Mouse (Mus musculus): Measurements from ENCODE around the gene Fbxo47. TPM values are rescaled to one million over a fixed set of nuclear protein-coding genes. Genes with fewer than 3 reads are reported as not detected.

The Fbxo47 gene
- 2.1 TPM for polyA plus RNA-seq (2015; fragmentation: Illumina TruSeq; extraction: RNeasy Lipid Tissue Mini Kit (QIAGEN cat#74804); ENCODE audit: insufficient read depth, low replicate concordance)

GRCm38 (mm10) chr11:97883918-97884600 lies at the start of gene Fbxo47:
Gene Fbxo47, minus strand, starts transcription at chr11:97884154.

DNA sequence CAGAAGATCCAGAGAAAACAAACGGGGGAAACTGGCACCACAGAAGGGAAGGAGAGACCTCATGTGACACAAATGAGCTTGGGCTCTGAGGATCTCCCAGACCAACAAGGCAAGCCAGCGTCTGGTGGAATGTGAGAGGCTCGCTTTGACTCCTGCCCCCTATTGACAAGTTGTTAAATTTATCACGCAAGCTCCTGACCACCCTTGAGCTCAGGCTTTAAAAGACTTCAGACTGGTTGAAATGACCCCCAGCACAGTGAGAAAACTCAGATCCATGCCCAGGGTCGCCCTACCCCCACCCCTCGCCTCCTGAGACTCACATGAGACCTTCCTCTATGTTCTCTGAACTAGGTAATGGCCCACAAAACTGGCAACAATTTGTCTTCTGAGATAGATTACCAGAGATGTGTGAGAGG lies 43.4 kb downstream of the Fbxo47 start, which contains the start of gene B230217C12Rik:
Gene B230217C12Rik, plus strand, starts transcription at position 242 of the 416 bp plus-strand sequence.

Other genes with a start within 250 kb of the Fbxo47 start
- gene Mllt6, start 220.7 kb downstream of the Fbxo47 start, polyA plus RNA-seq (2015; fragmentation: Illumina TruSeq; extraction: RNeasy Lipid Tissue Mini Kit (QIAGEN cat#74804); ENCODE audit: insufficient read depth, low replicate concordance), result 52.9 TPM
- 24.5 TPM for gene Cisd3, start 198.3 kb downstream of the Fbxo47 start, polyA plus RNA-seq (2015; fragmentation: Illumina TruSeq; extraction: RNeasy Lipid Tissue Mini Kit (QIAGEN cat#74804); ENCODE audit: insufficient read depth, low replicate concordance)
- 5.1 TPM for gene Pcgf2, start 183.7 kb downstream of the Fbxo47 start, polyA plus RNA-seq (2015; fragmentation: Illumina TruSeq; extraction: RNeasy Lipid Tissue Mini Kit (QIAGEN cat#74804); ENCODE audit: insufficient read depth, low replicate concordance)
- 107 TPM for gene Psmb3, start 180.8 kb downstream of the Fbxo47 start, polyA plus RNA-seq (2015; fragmentation: Illumina TruSeq; extraction: RNeasy Lipid Tissue Mini Kit (QIAGEN cat#74804); ENCODE audit: insufficient read depth, low replicate concordance)
- 44.5 TPM for gene Pip4k2b, start 139.4 kb downstream of the Fbxo47 start, polyA plus RNA-seq (2015; fragmentation: Illumina TruSeq; extraction: RNeasy Lipid Tissue Mini Kit (QIAGEN cat#74804); ENCODE audit: insufficient read depth, low replicate concordance)
- 19.0 TPM for gene Cwc25, start 117.6 kb downstream of the Fbxo47 start, polyA plus RNA-seq (2015; fragmentation: Illumina TruSeq; extraction: RNeasy Lipid Tissue Mini Kit (QIAGEN cat#74804); ENCODE audit: insufficient read depth, low replicate concordance)
- not detected for gene 1700001P01Rik, start 108.2 kb downstream of the Fbxo47 start, polyA plus RNA-seq (2015; fragmentation: Illumina TruSeq; extraction: RNeasy Lipid Tissue Mini Kit (QIAGEN cat#74804); ENCODE audit: insufficient read depth, low replicate concordance)
- 3,596 TPM for gene Rpl23, start 101.7 kb downstream of the Fbxo47 start, polyA plus RNA-seq (2015; fragmentation: Illumina TruSeq; extraction: RNeasy Lipid Tissue Mini Kit (QIAGEN cat#74804); ENCODE audit: insufficient read depth, low replicate concordance)
- gene Lasp1, start 85.2 kb downstream of the Fbxo47 start, polyA plus RNA-seq (2015; fragmentation: Illumina TruSeq; extraction: RNeasy Lipid Tissue Mini Kit (QIAGEN cat#74804); ENCODE audit: insufficient read depth, low replicate concordance), result 75.7 TPM
- 6.1 TPM for gene B230217C12Rik, start 43.4 kb downstream of the Fbxo47 start, polyA plus RNA-seq (2015; fragmentation: Illumina TruSeq; extraction: RNeasy Lipid Tissue Mini Kit (QIAGEN cat#74804); ENCODE audit: insufficient read depth, low replicate concordance)
- 3.3 TPM for gene Plxdc1, start 102.3 kb upstream of the Fbxo47 start, polyA plus RNA-seq (2015; fragmentation: Illumina TruSeq; extraction: RNeasy Lipid Tissue Mini Kit (QIAGEN cat#74804); ENCODE audit: insufficient read depth, low replicate concordance)
- gene Arl5c, start 112.0 kb upstream of the Fbxo47 start, polyA plus RNA-seq (2015; fragmentation: Illumina TruSeq; extraction: RNeasy Lipid Tissue Mini Kit (QIAGEN cat#74804); ENCODE audit: insufficient read depth, low replicate concordance), result 88.7 TPM
- 2.7 TPM for gene Cacnb1, start 138.9 kb upstream of the Fbxo47 start, polyA plus RNA-seq (2015; fragmentation: Illumina TruSeq; extraction: RNeasy Lipid Tissue Mini Kit (QIAGEN cat#74804); ENCODE audit: insufficient read depth, low replicate concordance)
- 1,635 TPM for gene Rpl19, start 142.6 kb upstream of the Fbxo47 start, polyA plus RNA-seq (2015; fragmentation: Illumina TruSeq; extraction: RNeasy Lipid Tissue Mini Kit (QIAGEN cat#74804); ENCODE audit: insufficient read depth, low replicate concordance)
- gene Stac2, start 169.3 kb upstream of the Fbxo47 start, polyA plus RNA-seq (2015; fragmentation: Illumina TruSeq; extraction: RNeasy Lipid Tissue Mini Kit (QIAGEN cat#74804); ENCODE audit: insufficient read depth, low replicate concordance), result 5.7 TPM